Mouse (Mus musculus): ENCODE results near the gene Aim2. TPM values are rescaled to one million over a fixed set of nuclear protein-coding genes. Genes with fewer than 3 reads are reported as not detected.

The Aim2 gene
- polyA plus RNA-seq (2012; rRNA removed), result 9.1 and 10.1 TPM in 2 replicates

DNA sequence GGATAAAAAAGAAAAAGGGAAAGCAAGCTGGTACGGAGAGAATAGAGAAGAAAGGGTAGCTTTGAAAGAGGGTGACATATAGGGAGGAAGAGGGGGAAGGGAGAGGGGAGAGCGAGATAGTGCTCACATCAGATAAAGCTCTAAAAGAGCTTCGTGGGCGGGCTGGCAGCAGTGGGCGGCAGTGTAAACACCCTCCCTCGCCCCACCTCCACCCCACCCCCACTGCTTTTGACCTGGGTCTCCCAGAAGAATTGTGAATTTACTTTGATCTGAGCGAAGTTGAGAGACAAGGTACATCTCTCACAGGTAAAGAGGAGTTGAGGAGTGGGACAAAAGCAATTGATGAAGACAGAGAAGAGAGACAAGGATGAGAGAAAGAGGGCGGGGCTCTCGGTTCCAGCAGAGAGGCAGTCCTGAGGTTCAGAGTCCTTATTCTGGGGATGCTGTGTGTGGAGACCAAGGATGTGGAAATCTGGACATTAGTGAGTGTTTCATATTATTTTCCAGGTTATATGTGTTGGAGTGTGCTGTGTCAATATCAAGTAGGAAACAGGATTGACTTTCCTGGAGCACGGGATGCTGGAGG lies at the start of gene Aim2:
TSS of gene Aim2 (plus strand) at position 508 of the 586 bp plus-strand sequence.

DNA sequence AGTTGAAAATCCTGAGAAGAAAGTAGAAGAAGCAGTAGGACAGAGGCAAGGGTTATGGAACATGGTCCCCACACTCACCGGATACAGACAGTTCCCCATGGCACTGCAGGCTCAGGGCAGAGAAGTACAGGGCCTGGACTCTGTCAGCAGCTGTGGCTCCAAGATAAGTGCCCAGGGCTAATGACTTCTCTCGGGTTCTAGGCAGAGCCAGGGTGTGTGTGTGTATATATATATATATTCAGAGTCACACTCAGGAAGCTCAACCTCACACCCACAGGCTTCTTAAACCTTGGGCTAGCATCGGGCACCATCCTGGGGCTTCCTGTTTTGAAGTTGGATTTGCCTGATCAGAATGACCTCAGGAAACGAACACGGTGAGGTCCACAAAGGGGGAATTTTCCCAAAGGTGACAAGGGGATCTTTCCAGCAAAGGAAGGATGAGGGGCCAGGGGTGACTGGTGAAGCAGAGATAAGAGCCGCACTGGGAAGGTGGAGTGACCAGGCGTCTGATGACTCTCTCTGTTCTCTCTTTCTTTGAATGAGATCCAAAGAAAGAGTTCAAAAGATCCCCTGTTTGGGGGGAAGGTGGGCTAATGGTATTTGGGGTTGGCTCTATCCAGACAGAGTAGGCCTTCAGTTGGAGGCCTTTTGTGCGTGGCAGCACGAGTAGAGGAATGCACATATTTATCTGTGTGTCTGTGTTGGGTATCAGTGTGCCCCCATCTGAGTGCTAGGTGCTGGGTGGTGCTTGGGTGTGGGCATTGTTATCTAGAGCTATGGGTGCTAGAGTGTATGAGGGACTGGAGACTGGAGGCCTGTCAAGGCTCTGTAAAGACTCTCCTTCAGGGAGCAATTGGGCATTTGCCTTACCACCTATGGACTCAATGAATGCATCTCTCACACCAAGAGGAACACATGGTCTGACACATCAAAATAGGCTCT lies 17.1 kb upstream of the Aim2 start, which contains the start of gene Ackr1:
TSS of gene Ackr1 (minus strand) at position 439 of the 942 bp plus-strand sequence.

DNA sequence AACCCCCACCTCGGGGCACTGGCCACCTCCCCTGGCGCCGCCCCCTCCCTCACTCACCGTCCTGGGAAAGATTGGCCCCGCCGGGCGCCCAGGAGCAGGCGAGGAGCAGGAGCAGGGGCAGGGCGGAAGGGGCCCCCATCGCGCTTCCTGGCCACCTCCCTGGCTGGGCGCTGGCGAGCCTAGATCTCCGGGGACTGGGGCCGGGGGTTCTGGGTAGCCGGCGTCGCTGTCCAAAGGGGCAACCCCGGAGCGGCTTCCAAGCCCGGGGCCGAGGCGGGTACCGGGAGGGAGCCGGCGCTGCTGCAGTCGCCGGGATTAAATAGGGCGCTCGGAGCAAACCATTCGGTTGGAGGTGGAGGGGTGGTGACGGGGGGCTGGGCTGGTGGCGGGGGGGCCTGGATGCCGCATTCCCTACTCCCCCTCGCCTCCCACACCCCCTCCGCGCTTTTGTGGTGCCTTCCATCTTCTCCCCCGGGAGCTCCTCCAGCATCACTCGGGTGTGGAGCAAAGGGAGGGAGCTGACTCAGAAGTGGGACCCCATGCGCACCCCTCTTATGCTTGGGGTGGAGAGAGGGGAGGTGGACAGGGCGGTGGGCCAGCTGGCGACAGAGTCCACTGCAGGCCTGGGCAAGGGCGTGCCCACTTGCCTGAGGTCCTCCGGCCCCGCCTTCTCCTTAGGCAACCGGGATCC lies 16.8 kb downstream of the Aim2 start, which contains the start of gene Cadm3:
TSS of gene Cadm3 (minus strand) at position 340 of the 691 bp plus-strand sequence.

DNA sequence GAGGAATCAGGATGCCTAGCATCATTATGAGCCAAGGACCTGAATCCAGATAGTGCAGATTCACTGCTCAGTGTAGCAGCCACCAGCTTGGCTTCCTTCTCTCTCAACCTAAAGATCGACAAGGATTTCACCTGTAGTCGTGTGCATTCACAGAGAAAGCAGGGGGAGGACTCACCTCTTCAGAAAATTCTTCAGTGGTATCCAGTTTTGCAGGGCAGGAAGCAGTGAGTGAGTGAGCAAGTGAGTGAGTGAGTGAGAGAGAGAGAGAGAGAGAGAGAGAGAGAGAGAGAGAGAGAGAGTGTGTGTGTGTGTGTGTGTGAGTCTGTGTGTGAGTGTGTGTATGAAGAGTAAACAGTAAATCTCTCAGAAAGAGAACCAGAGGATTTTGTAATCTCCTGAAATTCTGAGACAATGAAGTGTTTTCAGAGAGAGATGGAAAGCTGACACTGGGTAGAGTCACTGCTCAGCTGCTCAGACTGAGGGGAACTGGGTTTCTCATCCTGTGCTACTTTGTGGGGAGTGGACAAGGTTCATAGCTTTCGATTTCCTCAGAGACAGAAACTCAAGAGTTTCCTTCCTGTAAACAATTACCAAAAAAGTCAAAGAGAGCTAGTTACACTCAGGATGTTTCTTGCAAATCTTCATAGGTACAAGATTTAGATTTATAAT lies 140.3 kb downstream of the Aim2 start, which contains the start of gene Ifi206:
TSS of gene Ifi206 (minus strand) at position 230 of the 669 bp plus-strand sequence.

Other genes with a start within 250 kb of the Aim2 start
- gene Olfr1408, start 213.5 kb upstream of the Aim2 start, polyA plus RNA-seq (2012; rRNA removed), result not detected in 2 replicates
- gene Olfr1406, start 160.2 kb upstream of the Aim2 start, polyA plus RNA-seq (2012; rRNA removed), result not detected in 2 replicates
- not detected in 2 replicates for gene Olfr218, start 153.1 kb upstream of the Aim2 start, polyA plus RNA-seq (2012; rRNA removed)
- not detected in 2 replicates for gene Olfr1404, start 138.5 kb upstream of the Aim2 start, polyA plus RNA-seq (2012; rRNA removed)
- gene Fcer1a, start 123.7 kb upstream of the Aim2 start, polyA plus RNA-seq (2012; rRNA removed), result not detected in 2 replicates
- gene Olfr418, start 84.9 kb upstream of the Aim2 start, polyA plus RNA-seq (2012; rRNA removed), result not detected in 2 replicates
- gene Mptx2, start 73.1 kb upstream of the Aim2 start, polyA plus RNA-seq (2012; rRNA removed), result 0.23 and 5.5 TPM in 2 replicates
- gene Ackr1, start 17.1 kb upstream of the Aim2 start, polyA plus RNA-seq (2012; rRNA removed), result 12.9 and 18.3 TPM in 2 replicates
- gene Cadm3, start 16.8 kb downstream of the Aim2 start, polyA plus RNA-seq (2012; rRNA removed), result 11.3 and 14.2 TPM in 2 replicates
- gene Ifi206, start 140.2 kb downstream of the Aim2 start, polyA plus RNA-seq (2012; rRNA removed), result 0.20 and 0.25 TPM in 2 replicates
- 0.05 TPM in 1 of 2 replicates, not detected in the other for gene Ifi214, start 185.1 kb downstream of the Aim2 start, polyA plus RNA-seq (2012; rRNA removed)
- gene Ifi213, start 248.4 kb downstream of the Aim2 start, polyA plus RNA-seq (2012; rRNA removed), result 0.09 and 0.34 TPM in 2 replicates